Mouse (Mus musculus) inflammation-experienced regulatory T-cells, adult 6 months (primary cell): ENCODE data around the gene Frmd8. TPM values are rescaled to one million over a fixed set of nuclear protein-coding genes. Genes with fewer than 3 reads are reported as not detected.

ENCODE experiments used
- ATAC-seq: one replicate; pipeline ENCODE4 v1.8.0; 2017
- polyA plus RNA-seq, 3 experiments: library from polyadenylated mRNA; unstranded; fragments of 100-300 nt; shearing (Covaris generic); gene quantifications; one replicate each; pipeline ENCODE4 v1.2.1; 2017

The Frmd8 gene
- polyA plus RNA-seq, 3 experiments from 2014 or later = 57.3 to 71.3 (median 60.1) TPM

DNA sequence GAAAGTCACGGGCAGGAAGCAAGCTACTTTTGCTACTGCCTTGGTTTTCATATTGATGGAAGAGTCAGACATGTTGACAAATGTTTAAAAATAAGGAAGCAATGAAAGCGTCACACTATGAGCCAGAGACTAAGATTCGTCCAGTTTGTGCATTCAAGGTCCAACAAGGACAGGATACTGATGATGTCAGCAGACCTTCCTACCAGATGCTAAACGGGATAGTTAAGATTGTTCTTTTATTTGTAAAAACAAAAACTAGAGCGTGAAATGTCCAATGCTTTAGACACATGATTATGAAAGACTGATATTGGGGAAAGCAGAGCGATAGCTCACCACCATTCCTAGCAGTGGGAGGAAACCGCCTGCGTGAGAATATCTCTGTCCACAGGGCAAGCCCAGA lies 37.5 kb downstream of the Frmd8 start:
- no peak for ATAC-seq

DNA sequence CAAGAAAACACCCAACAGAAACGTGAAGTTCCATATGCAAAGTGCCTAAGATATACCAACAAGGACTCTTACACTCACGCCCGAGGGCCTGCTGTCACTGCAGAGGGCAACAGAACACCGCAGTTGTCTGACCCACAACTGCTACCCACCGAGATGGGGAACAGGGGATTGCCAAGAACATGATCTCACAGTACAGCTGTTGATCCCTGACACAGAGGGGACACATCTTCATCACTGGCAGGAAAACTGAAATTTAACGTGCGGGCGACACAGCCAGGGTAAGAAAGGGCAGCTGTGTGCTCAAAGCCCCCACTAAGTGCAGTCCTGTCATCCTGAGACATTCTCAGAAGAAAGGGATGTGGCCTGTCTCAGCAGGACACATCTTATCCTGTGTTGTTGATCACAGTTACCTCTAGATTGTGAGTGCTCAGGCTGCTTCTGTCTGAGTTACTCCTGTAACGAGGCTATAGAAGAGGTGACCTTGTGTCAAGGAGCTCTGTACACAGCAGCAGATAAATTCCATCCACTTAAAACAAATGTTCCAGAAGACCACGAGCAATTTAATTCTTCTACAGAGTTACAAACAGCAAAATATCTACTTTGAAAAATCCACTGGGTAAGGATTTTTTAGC lies 38.0 kb downstream of the Frmd8 start:
- no peak for ATAC-seq

GRCm38 (mm10) chr19:5835922-5836430 lies 39.1 kb downstream of the Frmd8 start:
- ATAC-seq = no peak

GRCm38 (mm10) chr19:5835054-5835921 lies 39.8 kb downstream of the Frmd8 start:
- ATAC-seq = no peak

- no peak for ATAC-seq
These were observed 40.7 kb downstream of the Frmd8 start for GRCm38 (mm10) chr19:5834260-5834925.

DNA sequence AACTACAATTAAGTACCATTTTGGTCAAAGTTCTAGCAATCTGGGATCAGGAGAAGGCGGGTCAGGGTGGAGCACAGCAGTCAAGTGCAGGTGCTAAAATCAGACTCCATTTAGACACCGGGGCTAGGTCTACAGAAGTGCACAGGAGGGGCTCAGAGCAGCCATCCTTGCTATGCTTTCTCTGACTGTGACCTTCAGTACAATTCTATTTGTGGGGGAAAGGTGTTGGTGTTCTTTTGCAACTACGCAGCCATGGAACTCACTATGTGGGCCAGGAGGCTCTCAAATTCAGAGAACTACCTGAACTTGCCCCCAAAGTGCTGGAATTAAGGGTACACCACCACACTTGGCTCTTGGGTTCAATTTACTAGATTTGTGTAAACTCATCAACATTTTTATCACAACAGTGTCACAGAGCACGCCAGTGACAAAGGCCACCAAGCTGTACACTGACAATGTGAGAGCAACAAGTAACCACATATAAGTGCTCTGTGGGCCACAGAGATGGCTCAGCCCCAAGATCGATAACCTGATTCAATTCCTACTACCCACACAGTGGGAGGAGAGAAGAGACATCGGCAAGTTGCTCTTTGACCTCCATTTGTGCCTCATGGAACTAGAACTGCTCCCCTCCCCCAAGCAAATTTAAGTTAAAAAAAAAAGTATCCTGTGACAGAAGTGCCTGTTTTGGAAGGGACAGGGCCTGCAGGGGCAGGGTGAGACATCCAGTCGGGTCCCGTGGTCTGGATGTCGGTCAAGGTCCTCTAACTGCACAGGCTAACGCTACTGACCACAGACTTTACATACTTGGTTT lies 41.6 kb downstream of the Frmd8 start:
- ATAC-seq = no peak

DNA sequence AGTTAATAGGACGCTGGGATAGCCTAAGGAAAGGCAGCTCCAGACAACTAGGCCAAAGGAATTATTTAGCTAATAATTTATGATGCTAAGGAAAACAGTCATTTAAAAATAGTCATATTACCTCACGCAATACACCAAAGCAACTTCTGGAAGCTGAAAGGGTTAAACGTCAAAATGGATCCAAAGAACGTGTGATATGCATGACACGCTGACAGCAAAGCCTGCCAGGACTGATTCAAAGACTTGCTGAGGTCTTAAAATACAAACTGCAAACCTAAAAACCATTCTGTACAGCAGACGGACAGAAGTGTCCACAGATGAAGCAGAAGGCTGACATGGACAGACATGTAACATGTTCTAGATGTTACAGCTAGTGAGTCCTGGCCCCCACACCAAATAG lies 42.7 kb downstream of the Frmd8 start:
- no peak for ATAC-seq

DNA sequence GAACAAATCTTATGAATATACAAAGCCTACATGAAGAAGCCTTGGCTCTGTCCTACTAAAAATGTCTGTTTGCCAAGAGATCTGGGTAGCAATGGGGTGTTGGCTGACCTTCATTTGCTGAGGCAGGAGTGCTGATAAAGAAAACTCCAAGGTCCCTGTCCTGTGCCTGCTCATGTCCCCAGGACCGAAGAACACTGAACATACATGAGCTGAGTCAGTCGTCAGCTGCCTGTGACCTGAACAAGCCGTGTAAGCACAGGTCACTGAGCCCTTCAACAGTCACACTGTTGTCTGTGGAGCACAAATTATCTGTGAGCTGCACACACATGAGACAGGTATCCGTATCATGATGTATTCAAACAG lies 43.1 kb downstream of the Frmd8 start:
- no peak for ATAC-seq

DNA sequence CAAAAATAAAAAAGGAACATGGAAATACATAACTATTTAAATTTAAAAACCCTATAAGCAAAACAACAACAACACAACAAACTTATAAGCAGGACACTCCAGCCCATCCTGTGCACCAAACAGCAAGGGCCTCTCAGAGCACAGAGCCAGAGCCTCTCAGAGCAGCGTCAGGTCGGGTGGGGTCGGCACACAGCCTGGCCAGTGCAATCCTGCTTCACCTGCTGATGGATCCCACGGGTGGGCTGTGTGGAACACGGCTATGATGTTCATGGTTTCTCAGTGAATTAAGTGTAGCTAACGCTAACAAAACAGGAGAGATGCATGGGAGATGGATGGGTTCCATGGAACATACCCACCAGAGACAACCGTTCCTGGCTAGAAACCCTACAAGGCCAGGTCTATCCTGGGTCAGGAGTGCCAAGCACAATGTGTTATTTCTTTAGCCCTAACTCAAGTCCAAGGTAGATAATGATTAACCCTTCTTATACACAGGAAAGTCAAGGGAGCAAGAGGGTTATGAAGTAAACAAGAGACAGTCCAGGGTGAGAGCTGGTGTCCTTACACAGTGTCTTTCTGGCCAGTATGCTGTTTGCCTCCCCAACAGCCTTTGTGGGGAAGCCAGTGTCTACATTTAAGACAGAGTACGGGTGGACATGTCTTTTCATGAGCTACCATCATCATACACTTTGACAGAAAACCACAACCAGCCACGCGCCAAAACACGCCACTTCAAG lies 43.7 kb downstream of the Frmd8 start:
- ATAC-seq = no peak

- ATAC-seq = no peak
These were observed 44.3 kb downstream of the Frmd8 start for GRCm38 (mm10) chr19:5830776-5831175.

GRCm38 (mm10) chr19:5829958-5830615 lies 45.0 kb downstream of the Frmd8 start:
- no peak for ATAC-seq

GRCm38 (mm10) chr19:5828905-5829304 lies 46.2 kb downstream of the Frmd8 start:
- no peak for ATAC-seq

- ATAC-seq = no peak
These were observed 46.9 kb downstream of the Frmd8 start for GRCm38 (mm10) chr19:5828155-5828554.

GRCm38 (mm10) chr19:5827456-5828154 lies 47.5 kb downstream of the Frmd8 start:
- ATAC-seq = no peak

GRCm38 (mm10) chr19:5827044-5827443 lies 48.0 kb downstream of the Frmd8 start:
- ATAC-seq = no peak

DNA sequence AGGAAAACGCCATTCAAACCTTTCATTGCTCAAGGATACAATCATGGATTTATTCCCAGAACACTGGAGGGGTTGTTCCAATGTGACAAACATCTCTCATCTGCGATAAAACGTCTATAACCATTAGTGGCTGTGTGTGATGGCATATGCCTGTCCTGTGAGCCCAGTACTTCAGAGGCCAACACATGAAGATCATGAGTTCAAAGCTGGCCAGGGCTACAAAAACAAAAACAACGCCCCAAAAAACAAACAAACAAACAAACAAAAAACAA lies 48.4 kb downstream of the Frmd8 start:
- no peak for ATAC-seq

DNA sequence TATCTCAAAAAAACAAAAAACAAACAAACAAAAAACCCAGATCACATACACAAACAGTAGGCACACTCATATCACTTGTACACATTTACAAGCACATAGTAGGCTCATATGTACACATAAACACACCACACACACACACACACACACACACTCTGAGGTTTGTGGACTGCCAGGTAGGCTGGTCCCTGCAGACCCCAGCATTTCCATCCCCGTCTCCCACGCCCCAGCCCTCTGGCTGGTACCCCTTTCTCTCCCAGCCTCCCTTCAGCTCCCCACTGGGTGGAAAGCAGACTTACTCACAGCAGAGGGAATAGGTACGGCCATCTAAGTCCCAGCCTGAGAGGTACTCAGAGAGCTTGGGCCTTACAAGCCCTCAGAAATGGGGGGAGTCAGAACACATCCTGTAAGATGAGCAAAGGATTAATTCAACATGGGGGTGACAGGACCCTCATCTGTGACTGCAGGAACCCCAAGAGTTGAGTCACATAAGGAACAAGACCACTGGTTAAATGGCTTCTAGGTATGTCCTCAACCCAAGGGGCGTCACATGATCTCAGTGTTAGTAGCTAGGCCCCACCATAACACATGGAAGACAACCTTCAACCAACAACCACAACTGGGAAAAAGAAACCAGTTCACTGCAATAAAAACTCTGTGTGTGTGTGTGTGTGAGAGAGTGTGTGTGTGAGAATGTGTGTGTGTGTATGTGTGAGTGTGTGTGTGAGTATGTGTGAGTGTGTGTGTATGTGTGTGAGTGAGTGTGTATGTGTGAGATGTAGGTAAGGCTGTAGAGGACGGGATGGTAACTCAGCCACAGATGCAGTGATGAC lies 49.0 kb downstream of the Frmd8 start:
- no peak for ATAC-seq

DNA sequence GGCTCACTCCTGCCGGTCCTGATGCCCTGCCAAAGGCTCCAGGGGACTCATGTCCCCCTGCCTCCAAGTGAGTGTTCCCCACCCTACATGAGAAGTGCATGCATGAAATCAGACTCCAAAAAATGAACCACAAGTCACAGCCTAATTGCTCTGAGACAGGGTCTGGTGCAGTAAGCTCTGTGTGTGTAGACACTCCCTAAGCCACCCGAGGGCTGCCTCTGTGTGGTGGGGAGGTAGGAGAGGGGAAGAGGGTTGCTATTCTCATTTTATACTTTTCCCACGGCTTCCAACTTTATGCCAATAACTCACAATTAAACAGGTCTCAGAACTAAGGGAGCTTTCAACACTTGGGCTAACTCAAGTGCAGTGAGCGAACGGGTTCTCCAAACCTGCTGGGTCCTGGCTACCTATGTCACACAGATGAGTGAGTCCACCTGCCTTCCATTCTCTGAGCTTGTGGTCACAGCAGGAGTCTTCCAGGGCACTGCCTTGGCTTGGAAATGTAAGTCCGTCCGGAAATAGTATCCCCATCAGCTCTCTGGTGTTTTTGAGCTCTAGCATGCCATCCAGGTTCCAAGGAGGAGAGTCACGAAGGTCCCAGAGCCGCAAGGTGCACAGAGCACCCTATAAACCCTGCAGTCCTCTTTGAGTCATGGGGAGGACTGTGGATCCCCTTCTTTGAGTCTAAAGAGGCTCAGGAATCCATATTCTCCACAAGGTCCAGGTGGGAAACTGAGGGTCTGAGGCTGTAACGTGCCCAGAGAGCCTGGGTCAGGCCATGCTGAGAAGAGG lies 50.1 kb downstream of the Frmd8 start:
- no peak for ATAC-seq
